Mouse (Mus musculus) heart, embryonic 13.5 days (tissue): ENCODE measurements around the gene Vmn1r75. TPM values are rescaled to one million over a fixed set of nuclear protein-coding genes. Genes with fewer than 3 reads are reported as not detected.

Experiments
- ATAC-seq: fragments of 200-750 bp; cut with Nextera tagmentation; 2 replicates; pipeline ENCODE4 v1.8.0; 2017; ENCODE audit warnings: moderate TSS enrichment; ENCODE audit not compliant: insufficient number of reproducible peaks, low FRiP score, low TSS enrichment; ENCODE audit errors: extremely low read depth
- H3K27ac ChIP-seq: fragments of 300-500 bp; sonication (generic); replicated peaks from 2 replicates; pipeline ENCODE4 v1.5.1; 2015; ENCODE audit warnings: moderate library complexity, mild to moderate bottlenecking, inconsistent platforms
- H3K27me3 ChIP-seq: fragments of 300-500 bp; sonication (generic); replicated peaks from 2 replicates; pipeline ENCODE4 v1.6.1; 2015; ENCODE audit warnings: mild to moderate bottlenecking, inconsistent platforms
- H3K36me3 ChIP-seq: fragments of 300-500 bp; sonication (generic); 2 replicates; pipeline ENCODE4 v1.6.1; 2015; ENCODE audit warnings: mild to moderate bottlenecking, inconsistent platforms
- H3K4me1 ChIP-seq: fragments of 300-500 bp; sonication (generic); 2 replicates; pipeline ENCODE4 v1.6.1; 2015; ENCODE audit warnings: inconsistent platforms
- H3K4me2 ChIP-seq: fragments of 300-500 bp; sonication (generic); 2 replicates; pipeline ENCODE4 v1.6.1; 2015; ENCODE audit warnings: inconsistent platforms, mild to moderate bottlenecking, moderate library complexity
- H3K4me3 ChIP-seq: fragments of 300-500 bp; sonication (generic); 2 replicates; pipeline ENCODE4 v1.5.1; 2015; ENCODE audit warnings: moderate library complexity, mild to moderate bottlenecking, inconsistent platforms
- H3K9ac ChIP-seq: fragments of 300-500 bp; sonication (generic); 2 replicates; pipeline ENCODE4 v1.6.1; 2015; ENCODE audit warnings: inconsistent platforms, mild to moderate bottlenecking, moderate library complexity
- H3K9me3 ChIP-seq: fragments of 300-500 bp; sonication (generic); 2 replicates; pipeline ENCODE4 v1.6.1; 2016; ENCODE audit warnings: inconsistent platforms
- WGBS: fragments of 180-500 bp; shearing (Covaris S2); methylation state at CpG from one replicate; pipeline ENCODE4 v1.1.7; 2015; ENCODE audit warnings: mixed read lengths; 5-methylcytosine and 5-hydroxymethylcytosine counted together
- polyA plus RNA-seq: library from polyadenylated mRNA; unstranded; fragments of >200 nt; fragmentation: Nextera tagmentation; extraction: Ambion mirVana; gene quantifications from 2 replicates; pipeline ENCODE4 v1.2.1, GENCODE M21; 2015

The Vmn1r75 gene
- polyA plus RNA-seq = not detected in 2 replicates

- Histone ChIP-seq H3K9me3 (peaks cover 13% of the 10 kb centered on the region; the same call in 1 of the 2 replicates), H3K27me3 (no peaks in the 10 kb centered on the region), H3K4me2 (no peak within 1 kb of the TSS), H3K36me3 (no peaks in the 10 kb centered on the region), H3K4me3 (no peak within 1 kb of the TSS), H3K9ac (no peak within 1 kb of the TSS), H3K27ac (no peak within 1 kb of the TSS), H3K4me1 (no peaks in the 10 kb centered on the region)
- no peak for ATAC-seq
These were observed at the start of gene Vmn1r75 for GRCm38 (mm10) chr7:11874330-11874729. Gene Vmn1r75, plus strand, starts transcription at chr7:11874630.

GRCm38 (mm10) chr7:11833680-11834079, 40.8 kb upstream of the Vmn1r75 start, which contains the start of gene Vmn1r74:
Gene Vmn1r74, plus strand, starts transcription at chr7:11833980.
- no peaks in the 10 kb centered on the region for H3K27me3 ChIP-seq
- H3K4me2 ChIP-seq = no peak within 1 kb of the TSS
- H3K36me3 ChIP-seq = no peaks in the 10 kb centered on the region
- 61% methylated on average over 2 of the region's 2 CpGs for WGBS
- no peak within 1 kb of the TSS for H3K4me3 ChIP-seq
- H3K27ac ChIP-seq = no peak within 1 kb of the TSS
- ATAC-seq = no peak
- H3K9me3 ChIP-seq = peaks cover 14% of the 10 kb centered on the region; the same call in 1 of the 2 replicates
- H3K4me1 ChIP-seq = no peaks in the 10 kb centered on the region
- H3K9ac ChIP-seq = no peak within 1 kb of the TSS

Other genes with a start within 250 kb of the Vmn1r75 start
- not detected in 2 replicates for gene Vmn1r72, start 194.5 kb upstream of the Vmn1r75 start, polyA plus RNA-seq
- not detected in 2 replicates for gene Vmn1r73, start 144.4 kb upstream of the Vmn1r75 start, polyA plus RNA-seq
- gene Vmn1r74, start 40.6 kb upstream of the Vmn1r75 start, polyA plus RNA-seq = not detected in 2 replicates
- gene Vmn1r76, start 63.6 kb downstream of the Vmn1r75 start, polyA plus RNA-seq = not detected in 2 replicates
- gene Vmn1r77, start 162.1 kb downstream of the Vmn1r75 start, polyA plus RNA-seq = not detected in 2 replicates